Mouse (Mus musculus): ENCODE measurements around the gene Gm11444.

Gm11444 gene

DNA sequence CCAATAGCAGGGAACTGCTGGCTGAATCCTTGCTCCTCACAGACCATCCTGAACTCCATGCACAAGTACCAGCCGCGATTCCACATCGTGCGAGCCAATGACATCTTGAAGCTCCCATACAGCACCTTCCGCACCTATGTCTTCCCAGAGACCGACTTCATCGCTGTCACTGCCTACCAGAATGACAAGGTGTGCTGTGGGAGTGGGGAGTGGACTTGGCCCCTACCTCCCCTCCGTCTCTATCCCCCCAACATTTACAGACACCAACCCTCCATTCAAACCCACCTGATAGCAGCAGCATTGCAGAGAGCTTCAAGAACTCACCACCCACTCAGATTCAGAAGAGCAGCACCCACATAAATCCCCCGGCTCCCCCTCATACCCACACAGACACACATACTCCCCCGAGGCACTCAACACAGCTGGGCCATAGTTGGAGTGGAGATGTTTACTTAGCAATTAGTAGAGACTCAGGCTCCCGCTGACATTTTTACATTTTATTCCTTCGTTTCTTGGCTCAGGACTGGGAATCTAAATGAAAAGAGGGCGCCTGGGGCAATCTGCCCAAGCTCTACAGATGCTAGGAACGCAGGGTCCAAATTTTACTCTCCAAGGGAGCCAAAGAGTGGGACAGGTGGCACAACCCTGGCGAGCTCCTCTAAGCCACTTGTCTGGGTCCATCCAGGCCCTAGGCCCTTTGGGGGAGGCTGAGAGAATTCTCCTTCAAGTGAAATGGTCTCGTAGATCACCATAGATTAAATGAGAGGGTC, 14.2 kb downstream of the Gm11444 start:
- peak; percentile 35 for DNase-seq

GRCm38 (mm10) chr11:85835001-85835752, 15.0 kb downstream of the Gm11444 start:
- peak; percentile 29 for DNase-seq

DNA sequence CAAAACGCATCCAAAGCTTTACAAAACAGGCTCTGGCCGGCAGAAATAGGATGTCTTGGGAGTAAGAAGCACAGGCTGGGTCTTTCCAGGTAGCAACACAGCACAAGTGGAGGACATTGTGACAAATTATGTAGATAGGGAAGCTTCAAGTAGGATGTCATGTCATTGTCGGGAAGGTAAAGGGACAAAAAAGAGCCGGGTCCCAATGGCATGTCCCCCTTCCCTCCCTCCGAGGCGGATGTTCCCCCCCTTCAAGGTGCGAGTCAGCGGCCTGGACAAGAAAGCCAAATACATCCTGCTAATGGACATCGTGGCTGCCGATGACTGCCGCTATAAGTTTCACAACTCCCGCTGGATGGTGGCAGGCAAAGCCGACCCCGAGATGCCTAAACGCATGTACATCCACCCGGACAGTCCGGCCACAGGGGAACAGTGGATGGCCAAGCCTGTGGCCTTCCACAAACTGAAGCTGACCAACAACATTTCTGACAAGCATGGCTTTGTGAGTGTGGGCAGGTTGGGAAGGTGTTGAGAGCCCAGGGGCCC, 15.7 kb downstream of the Gm11444 start:
- peak; percentile 34 for DNase-seq

- DNase-seq, result peak; percentile 51
These were observed 16.3 kb downstream of the Gm11444 start for GRCm38 (mm10) chr11:85833761-85834385.

DNA sequence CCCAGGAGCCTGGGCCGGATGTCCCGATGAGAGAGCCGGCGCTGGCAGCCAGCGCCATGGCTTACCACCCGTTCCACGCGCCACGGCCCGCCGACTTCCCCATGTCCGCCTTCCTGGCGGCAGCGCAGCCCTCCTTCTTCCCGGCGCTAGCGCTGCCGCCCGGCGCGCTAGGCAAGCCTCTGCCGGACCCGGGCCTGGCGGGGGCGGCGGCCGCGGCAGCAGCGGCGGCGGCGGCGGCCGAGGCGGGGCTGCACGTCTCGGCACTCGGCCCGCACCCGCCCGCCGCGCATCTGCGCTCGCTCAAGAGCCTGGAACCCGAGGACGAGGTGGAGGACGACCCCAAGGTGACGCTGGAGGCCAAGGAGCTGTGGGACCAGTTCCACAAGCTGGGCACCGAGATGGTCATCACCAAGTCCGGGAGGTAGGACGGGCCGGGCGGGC, 17.0 kb downstream of the Gm11444 start:
- DNase-seq, result peak; percentile 38

DNA sequence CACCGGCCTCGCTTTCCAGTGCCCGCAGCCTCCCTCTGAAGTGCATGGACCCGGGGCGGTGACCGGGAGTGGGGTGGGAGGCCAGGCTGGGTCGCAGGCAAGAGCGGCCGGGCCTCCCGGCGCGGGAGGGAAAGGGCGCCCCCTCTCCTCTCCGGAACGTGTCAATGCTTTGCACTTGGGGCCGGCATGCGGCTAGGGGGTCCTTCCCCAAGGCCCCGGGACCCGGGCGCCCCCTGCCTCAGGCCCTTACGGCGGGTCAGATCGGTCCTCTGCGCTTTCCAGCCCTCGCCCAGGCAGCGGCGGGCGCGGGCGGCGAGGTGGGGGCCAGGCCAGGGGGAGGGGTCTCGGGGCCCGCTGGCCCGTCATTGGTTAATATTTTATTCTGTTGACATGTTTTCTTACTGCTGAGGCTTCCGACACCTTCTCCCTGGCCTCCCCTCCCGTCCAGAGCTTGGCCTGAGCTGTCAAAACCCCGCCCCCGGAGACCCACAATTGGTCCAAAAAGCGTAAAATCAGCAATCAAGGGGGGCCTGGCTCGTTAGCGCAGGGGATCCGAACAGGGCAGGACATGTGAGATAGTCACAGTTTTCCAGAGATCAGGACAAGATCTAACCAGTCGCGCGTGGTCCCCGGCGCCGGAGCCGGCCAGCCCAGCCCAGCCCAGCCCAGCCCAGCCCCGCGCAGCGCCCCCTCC, 17.8 kb downstream of the Gm11444 start, which contains the start of gene Tbx2:
Gene Tbx2 (plus strand): TSS at position 321 of the 694 bp plus-strand sequence.
- DNase-seq, result peak; percentile 90

GRCm38 (mm10) chr11:85831656-85832230, 18.4 kb downstream of the Gm11444 start:
- DNase-seq, result no peak

DNA sequence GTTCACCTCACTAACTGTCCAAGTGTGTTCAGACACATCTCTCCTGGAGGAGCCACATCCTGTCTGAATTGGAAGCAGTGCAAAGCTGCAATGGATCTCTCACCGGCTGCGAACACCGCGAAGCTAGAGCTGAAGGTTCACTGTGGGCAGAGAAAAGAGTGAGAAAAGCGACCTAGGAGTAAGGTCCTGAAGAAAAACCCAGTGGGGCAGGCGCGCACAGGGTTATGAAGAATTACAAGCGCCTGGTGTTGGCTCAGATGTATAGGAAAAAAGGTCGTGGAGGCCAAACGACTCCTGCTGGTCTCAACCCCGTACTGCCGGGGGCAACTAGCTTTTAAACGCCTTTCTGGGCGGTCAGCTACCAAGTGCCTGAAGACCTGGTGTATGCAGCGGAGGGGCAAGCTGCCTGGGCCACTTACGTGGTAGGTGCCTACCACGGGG, 19.2 kb downstream of the Gm11444 start:
- peak; percentile 51 for DNase-seq

DNA sequence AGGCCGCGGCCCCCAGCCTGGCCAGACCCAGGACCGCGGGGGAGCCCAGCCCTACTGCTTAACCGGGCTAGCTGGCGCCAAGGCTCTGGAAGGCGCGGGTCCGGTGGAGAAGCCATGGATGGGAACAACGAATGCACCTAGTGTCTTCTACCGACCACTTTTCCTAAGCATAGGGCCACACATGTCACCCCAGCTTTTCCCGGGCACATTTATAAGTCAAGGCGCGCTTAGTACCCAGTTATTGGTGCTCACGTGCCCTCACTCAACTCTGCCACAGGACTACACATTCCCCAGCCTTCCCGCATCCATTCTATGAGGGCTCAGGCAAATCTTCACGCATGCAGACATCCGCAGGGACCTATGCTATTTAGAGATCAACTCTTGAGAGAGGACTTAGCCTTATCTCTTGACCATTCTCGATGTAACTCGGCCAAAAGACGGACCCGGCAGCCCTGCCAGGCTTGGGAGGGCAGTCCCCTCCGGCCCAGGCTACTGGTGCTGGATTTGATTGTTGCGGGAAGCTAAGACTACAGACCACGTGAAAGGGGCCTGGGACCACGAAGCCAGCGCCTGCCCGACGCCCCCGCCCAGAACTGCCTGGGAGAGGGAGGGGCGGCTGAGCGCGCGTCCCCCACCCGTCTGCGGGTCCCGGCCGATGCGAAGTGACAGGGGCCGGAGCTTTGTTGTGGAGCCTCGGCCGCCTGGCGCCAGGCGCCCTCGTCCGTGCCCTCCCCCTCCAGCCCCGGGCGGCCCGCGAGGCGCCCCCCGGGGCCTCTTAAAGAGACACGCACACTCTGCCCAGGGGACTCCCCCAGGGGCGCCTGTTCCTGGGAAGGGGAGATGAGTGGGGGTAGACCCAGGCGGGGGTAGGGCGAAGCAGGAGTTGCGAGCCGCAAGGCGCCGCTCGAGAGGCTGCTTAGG, 20.4 kb downstream of the Gm11444 start:
- peak; percentile 51 for DNase-seq

DNA sequence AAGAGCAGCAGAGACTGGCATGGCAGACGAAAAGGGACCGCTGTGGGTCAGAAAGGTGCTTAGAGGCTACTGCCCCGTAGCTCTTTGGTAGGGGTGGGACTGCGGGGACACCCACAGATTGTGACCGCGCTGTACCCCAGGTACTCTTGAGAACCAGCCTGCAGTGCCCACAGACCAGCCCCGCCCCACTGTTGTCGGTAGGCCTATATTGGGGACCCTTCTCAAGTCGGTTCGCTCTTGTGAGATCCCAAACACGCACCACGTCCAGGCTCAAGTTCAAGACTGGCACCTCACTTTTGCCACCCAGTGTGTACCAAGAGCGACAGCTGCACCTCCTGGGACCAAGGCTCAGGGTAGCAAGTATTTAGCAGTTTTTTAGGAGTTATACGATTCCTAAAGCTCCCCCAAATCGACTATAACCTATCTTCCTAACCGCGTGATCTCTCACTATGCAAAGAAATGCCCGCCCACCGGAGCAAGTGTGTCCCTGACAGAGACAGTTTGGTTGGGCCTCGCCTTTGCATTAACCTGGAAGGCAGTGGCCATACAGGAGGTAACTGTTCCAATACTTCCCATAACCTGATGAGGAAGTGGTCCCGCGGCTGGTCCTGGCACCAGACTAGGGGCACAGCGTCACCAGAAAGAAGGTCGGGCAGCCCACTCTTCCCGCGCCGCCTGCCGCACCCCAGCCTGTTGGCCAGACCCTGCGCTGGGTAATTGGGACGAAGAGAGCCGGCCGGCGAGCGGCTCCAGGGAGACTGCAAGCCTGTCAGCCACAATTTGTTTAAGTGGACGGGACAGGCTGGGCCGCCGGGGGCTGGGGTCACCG, 21.2 kb downstream of the Gm11444 start:
- peak; percentile 41 for DNase-seq

DNA sequence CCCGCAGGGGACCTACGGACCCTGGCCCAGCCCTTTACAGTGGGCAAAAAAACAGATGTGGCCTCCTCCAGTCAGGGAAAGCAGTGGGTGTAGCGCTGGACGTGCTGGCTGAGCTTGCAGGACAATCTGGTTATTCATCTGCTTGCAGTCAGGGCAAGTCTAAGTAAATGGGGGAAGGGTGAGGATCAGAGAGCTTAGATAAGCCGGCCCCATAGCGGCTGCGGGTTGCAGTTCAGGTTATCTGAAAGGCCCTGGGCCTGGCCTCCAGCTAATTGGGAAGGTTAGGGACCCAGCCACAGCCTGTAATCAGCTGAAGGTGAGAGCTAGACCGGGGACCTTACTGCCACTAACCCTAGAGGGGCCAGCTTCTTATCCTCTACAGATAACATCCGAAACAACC, 22.8 kb downstream of the Gm11444 start:
- DNase-seq, result peak; percentile 55

DNA sequence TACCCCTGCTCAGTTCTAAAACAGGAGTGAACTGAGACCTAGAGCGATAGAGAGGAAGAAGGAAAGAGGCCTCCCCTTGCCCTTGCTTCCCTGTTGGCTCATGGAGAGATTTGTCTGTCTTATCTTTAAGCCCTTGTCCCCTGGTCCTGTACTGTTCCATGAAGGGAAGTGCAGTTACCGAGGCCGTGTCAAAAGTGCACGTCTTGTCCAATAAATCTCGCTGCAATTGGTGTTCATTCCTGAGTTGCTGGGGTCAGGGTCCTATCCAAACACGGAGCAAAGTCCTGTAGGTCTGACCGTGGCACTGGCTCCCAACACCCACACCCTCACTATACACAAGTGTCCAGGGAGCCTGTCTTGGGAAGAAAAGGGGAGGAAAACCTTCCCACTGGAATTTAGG, 24.3 kb downstream of the Gm11444 start:
- peak; percentile 53 for DNase-seq

- DNase-seq, result no peak
These were observed 25.1 kb downstream of the Gm11444 start for GRCm38 (mm10) chr11:85825031-85825430.

DNA sequence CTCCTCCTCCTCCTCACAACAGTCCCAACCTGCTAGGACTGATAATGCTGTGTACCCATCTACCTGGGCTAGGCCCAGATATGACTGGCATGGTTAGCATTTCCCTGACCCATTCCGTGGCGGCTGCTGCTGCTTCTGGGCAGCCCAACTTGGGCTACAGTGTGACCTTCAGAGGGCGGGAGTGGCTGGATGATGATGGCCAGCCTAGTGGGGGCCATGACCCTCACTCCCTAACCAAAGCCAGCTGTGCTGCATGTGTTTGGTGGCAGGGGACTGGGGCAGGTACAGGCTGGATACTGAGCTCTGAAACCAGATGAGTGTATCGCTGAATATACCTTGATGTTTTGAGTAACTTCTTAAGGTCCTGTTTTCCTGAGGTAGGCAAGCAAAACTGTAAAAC, 26.3 kb downstream of the Gm11444 start:
- no peak for DNase-seq

- DNase-seq, result peak; percentile 86
These were observed 27.0 kb downstream of the Gm11444 start for GRCm38 (mm10) chr11:85823181-85823580.

DNA sequence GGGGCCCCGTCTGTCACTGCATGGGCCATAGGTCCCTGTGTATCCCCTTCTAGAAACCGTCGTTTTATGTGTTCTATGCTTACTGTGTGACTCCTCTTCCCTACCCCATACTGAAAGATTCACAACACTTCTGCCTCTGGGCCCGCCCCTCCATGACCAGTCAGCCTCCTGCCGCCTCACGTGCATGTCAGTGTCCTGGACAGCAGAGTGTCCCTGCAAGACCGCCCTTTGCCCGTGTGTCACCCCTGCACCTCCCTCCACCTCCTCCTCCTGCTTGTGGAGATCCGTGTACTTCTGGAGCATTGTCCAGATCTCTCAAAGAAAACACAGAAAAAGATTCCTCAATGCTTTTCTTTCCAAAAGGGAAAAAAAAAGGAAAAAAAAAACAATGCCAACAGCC, 28.5 kb downstream of the Gm11444 start:
- peak; percentile 49 for DNase-seq

GRCm38 (mm10) chr11:85820959-85821358, 29.2 kb downstream of the Gm11444 start:
- no peak for DNase-seq

DNA sequence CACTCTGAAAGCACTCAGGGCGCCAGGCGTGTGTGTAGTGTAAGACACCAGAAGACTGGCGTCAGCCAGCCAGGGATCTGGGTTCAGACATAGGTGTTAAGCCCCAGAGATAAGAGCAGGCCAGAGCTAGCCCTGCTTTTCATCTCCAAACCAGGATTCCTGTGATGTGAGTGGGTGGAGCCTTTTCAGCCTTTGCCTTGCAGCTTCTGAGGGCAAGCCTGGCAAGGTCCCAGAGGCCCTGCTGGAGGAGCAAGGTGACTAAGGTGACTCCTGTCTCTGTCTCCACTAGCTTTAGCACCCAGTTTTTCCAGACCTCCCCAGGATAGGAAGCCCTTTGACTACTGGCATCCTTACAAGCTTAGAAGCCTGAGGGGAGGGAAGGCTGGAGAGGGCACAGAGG, 31.7 kb downstream of the Gm11444 start:
- peak; percentile 55 for DNase-seq

DNA sequence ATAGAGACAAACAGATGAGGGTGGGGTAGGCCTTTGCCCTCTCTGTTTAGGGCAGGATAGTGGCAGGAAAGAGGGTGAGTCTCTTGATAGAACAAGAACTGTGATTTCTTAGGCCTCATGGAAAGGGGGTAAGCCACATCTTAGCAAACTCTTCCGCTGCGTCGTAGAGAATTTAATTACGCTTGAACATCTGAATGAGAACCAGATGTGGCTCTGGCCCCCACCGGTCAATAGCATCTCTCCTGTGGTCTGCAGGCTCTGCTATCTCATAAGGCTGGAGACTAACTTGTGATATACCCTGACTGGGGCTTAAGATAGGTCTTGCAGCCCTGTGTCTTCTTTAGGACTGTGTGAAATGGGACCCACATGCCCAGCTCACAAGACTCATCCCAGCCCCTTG, 33.7 kb downstream of the Gm11444 start:
- no peak for DNase-seq

- no peak for DNase-seq
These were observed 35.5 kb downstream of the Gm11444 start for GRCm38 (mm10) chr11:85814678-85815077.
